Mouse (Mus musculus): ENCODE measurements around the gene Pacs1. TPM values are rescaled to one million over a fixed set of nuclear protein-coding genes. Genes with fewer than 3 reads are reported as not detected.

Pacs1 gene
- polyA plus RNA-seq, 2 experiments, result 8.2 to 8.3 TPM

DNA sequence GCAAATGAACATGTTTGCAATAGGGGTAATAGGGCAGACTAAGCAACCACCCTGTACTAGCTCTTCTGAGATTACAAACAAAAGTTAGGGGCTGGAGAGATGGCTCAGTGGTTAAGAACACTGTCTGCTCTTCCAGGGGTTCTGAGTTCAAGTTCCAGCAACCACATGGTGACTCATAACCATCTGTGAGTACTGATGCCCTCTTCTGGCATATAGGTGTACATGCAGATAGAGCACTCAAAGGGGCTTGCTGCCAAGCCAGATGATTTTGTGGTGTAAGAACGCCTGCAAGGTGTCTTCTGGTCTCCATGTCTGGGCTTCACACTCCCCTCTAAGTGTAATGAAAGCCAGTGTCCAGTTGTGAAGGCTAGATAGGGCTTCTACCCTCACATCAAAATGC lies 143.1 kb downstream of the Pacs1 start:
- Histone ChIP-seq H3K4me1 (replicated peaks; ENCODE audit: control insufficient read depth in 2 of 2, insufficient read depth in 2 of 2, low read length in 1 of 2) (no peaks in the 10 kb centered on the region), H3K9ac (replicated peaks) (no peak overlapping the region), H3K4me3 (ENCODE audit: insufficient read depth in 1 of 2, low read depth in 2 of 2, low read length in 2 of 2) (no peak overlapping the region), H3K27ac (no peak overlapping the region), H3K36me3 (replicated peaks; ENCODE audit: control insufficient read depth, insufficient read depth, low read depth) (no peaks in the 10 kb centered on the region), H3K27me3 (ENCODE audit: control insufficient read depth, insufficient read depth, low read length) (no peaks in the 10 kb centered on the region), H3K4me2 (ENCODE audit: low read depth) (no peak overlapping the region), H3K9me3 (ENCODE audit: control insufficient read depth, low read length) (no peaks in the 10 kb centered on the region)
- WGBS (ENCODE audit: insufficient replicate concordance), result 36% methylated on average over 1 of the region's 1 CpGs
- ATAC-seq (ENCODE audit: insufficient read depth) (no peak), DNase-seq (ENCODE audit: low read depth in 3 of 3, low spot score in 3 of 3) (no peak)
- no peak for TF ChIP-seq EP300 (IDR thresholded peaks at IDR 0.05; ENCODE audit: low read depth)
- peak; percentile 47 for TF ChIP-seq CTCF (IDR thresholded peaks at IDR 0.05; ENCODE audit: low read depth)

DNA sequence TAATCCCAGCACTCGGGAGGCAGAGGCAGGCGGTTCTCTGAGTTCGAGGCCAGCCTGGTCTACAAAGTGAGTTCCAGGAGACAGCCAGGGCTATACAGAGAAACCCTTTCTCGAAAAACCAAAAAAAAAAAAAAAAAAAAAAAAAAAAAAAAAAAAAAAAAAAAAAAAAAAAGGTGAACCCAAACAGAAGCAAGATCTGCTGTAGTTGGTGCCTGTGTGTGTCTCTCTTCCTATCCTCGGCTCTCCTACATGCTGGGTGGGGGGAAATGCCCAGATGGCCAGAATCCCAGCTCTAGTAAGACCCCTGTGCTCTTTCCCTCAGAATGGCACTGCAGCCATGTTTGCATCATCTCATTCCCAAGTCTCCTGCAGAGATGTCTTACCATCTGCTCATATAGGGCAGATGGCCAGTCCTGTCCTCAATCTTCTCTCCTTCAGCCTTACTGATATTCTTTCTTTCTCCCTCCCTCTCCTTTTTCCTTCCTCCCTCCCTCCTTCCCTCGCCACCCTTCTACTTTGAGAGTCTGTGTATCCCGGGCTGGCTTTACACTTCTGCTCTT lies 148.8 kb downstream of the Pacs1 start:
- H3K4me1 ChIP-seq (replicated peaks; ENCODE audit: control insufficient read depth in 2 of 2, insufficient read depth in 2 of 2, low read length in 1 of 2), result no peaks in the 10 kb centered on the region
- DNase-seq (ENCODE audit: low read depth in 3 of 3, low spot score in 3 of 3) (no peak), ATAC-seq (ENCODE audit: insufficient read depth) (no peak)
- H3K27me3 ChIP-seq (ENCODE audit: control insufficient read depth, insufficient read depth, low read length), result no peaks in the 10 kb centered on the region
- no peaks in the 10 kb centered on the region for H3K36me3 ChIP-seq (replicated peaks; ENCODE audit: control insufficient read depth, insufficient read depth, low read depth)
- H3K9ac ChIP-seq (replicated peaks), result no peak overlapping the region
- H3K9me3 ChIP-seq (ENCODE audit: control insufficient read depth, low read length), result no peaks in the 10 kb centered on the region
- 45% methylated on average over 7 of the region's 7 CpGs for WGBS (ENCODE audit: insufficient replicate concordance)
- no peak overlapping the region for H3K27ac ChIP-seq
- no peak for TF ChIP-seq CTCF (IDR thresholded peaks at IDR 0.05; ENCODE audit: low read depth)
- no peak for TF ChIP-seq EP300 (IDR thresholded peaks at IDR 0.05; ENCODE audit: low read depth)
- H3K4me3 ChIP-seq (ENCODE audit: insufficient read depth in 1 of 2, low read depth in 2 of 2, low read length in 2 of 2), result no peak overlapping the region
- no peak overlapping the region for H3K4me2 ChIP-seq (ENCODE audit: low read depth)

DNA sequence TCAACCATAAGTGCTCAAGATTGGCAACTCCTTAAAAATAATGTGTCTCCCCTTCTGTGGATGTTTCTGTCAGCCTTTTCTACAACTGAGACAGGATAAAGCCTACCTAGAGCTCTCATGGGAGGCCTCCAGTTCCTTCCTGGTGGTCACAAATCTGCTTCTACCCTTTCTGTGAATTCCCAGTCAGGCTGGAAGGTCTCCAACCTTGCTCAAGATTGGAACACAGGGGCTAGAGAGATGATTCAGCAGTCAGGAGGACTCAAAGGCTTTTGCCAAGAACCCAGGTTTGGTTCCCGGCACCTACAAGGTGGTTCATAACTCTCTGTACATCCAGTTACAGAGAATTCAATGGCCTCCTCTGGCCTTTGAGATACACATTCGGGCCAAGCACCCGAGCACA lies 149.7 kb downstream of the Pacs1 start:
- Histone ChIP-seq H3K9ac (replicated peaks) (no peak overlapping the region), H3K36me3 (replicated peaks; ENCODE audit: control insufficient read depth, insufficient read depth, low read depth) (no peaks in the 10 kb centered on the region), H3K27ac (no peak overlapping the region), H3K9me3 (ENCODE audit: control insufficient read depth, low read length) (no peaks in the 10 kb centered on the region), H3K4me2 (ENCODE audit: low read depth) (no peak overlapping the region), H3K4me1 (replicated peaks; ENCODE audit: control insufficient read depth in 2 of 2, insufficient read depth in 2 of 2, low read length in 1 of 2) (no peaks in the 10 kb centered on the region), H3K27me3 (ENCODE audit: control insufficient read depth, insufficient read depth, low read length) (peaks cover 4% of the 10 kb centered on the region), H3K4me3 (ENCODE audit: insufficient read depth in 1 of 2, low read depth in 2 of 2, low read length in 2 of 2) (no peak overlapping the region)
- 44% methylated on average over 3 of the region's 3 CpGs for whole genome bisulfite sequencing (ENCODE audit: insufficient replicate concordance)
- ATAC-seq (ENCODE audit: insufficient read depth), result no peak
- no peak for DNase-seq (ENCODE audit: low read depth in 3 of 3, low spot score in 3 of 3)
- TF ChIP-seq CTCF (IDR thresholded peaks at IDR 0.05; ENCODE audit: low read depth), result no peak
- no peak for TF ChIP-seq EP300 (IDR thresholded peaks at IDR 0.05; ENCODE audit: low read depth)

DNA sequence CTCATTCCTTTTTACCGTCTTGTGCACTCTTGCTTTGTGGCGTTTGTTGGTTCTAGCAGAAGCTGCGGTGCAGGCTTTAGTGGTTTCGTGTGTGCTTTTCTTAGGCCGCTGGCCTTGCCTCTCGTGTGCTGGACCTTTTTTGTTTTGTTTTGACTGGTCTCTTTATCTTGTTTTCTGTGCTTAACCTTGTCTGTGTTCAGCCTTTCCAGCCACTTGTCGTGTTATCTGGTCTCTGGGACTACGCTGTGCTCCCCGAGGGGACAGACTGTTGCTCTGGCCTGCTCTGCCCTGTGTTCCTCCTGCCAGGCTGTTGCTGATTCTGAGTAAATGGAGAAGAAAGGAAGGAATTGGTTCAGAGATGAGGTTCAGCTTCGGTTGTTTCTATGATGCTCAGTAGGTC lies 150.4 kb downstream of the Pacs1 start:
- Histone ChIP-seq H3K4me3 (ENCODE audit: insufficient read depth in 1 of 2, low read depth in 2 of 2, low read length in 2 of 2) (no peak overlapping the region), H3K27ac (no peak overlapping the region), H3K36me3 (replicated peaks; ENCODE audit: control insufficient read depth, insufficient read depth, low read depth) (no peaks in the 10 kb centered on the region), H3K27me3 (ENCODE audit: control insufficient read depth, insufficient read depth, low read length) (peaks cover 6% of the 10 kb centered on the region), H3K4me2 (ENCODE audit: low read depth) (no peak overlapping the region), H3K9ac (replicated peaks) (no peak overlapping the region), H3K4me1 (replicated peaks; ENCODE audit: control insufficient read depth in 2 of 2, insufficient read depth in 2 of 2, low read length in 1 of 2) (no peaks in the 10 kb centered on the region), H3K9me3 (ENCODE audit: control insufficient read depth, low read length) (no peaks in the 10 kb centered on the region)
- TF ChIP-seq EP300 (IDR thresholded peaks at IDR 0.05; ENCODE audit: low read depth) (no peak), CTCF (IDR thresholded peaks at IDR 0.05; ENCODE audit: low read depth) (no peak)
- WGBS (ENCODE audit: insufficient replicate concordance), result 57% methylated on average over 10 of the region's 10 CpGs
- DNase-seq (ENCODE audit: low read depth in 3 of 3, low spot score in 3 of 3) (no peak), ATAC-seq (ENCODE audit: insufficient read depth) (no peak)

DNA sequence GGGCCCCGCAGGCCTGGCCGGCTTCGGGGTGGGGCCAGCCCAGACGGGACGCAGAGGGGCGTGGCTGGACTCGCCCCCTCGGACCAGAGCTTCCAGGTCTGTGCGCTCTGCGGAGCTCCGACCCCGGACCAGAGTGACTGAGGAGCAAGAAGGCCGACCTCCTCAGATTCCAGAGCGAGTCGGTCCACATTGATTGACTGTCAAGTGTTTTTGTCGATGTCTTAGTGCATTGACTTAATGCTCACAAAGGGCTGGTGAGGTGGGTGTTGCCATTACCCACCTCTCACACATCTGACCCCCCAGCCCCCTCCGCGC lies 154.6 kb downstream of the Pacs1 start, which contains the start of gene Klc2:
Gene Klc2 (minus strand): TSS at position 177 of the 315 bp plus-strand sequence.
- Histone ChIP-seq H3K9ac (replicated peaks) (peak within 1 kb of the TSS; percentile 75), H3K4me3 (ENCODE audit: insufficient read depth in 1 of 2, low read depth in 2 of 2, low read length in 2 of 2) (peak within 1 kb of the TSS; percentile 65 to 82), H3K27me3 (ENCODE audit: control insufficient read depth, insufficient read depth, low read length) (peaks cover 6% of the 10 kb centered on the region), H3K36me3 (replicated peaks; ENCODE audit: control insufficient read depth, insufficient read depth, low read depth) (no peaks in the 10 kb centered on the region), H3K4me2 (ENCODE audit: low read depth) (peak within 1 kb of the TSS; percentile 98), H3K27ac (no peak within 1 kb of the TSS), H3K4me1 (replicated peaks; ENCODE audit: control insufficient read depth in 2 of 2, insufficient read depth in 2 of 2, low read length in 1 of 2) (no peaks in the 10 kb centered on the region), H3K9me3 (ENCODE audit: control insufficient read depth, low read length) (no peaks in the 10 kb centered on the region)
- ATAC-seq (ENCODE audit: insufficient read depth) (no peak), DNase-seq (ENCODE audit: low read depth in 3 of 3, low spot score in 3 of 3) (no peak)
- WGBS (ENCODE audit: insufficient replicate concordance), result 3% methylated on average over 18 of the region's 18 CpGs
- TF ChIP-seq CTCF (IDR thresholded peaks at IDR 0.05; ENCODE audit: low read depth), result no peak
- TF ChIP-seq EP300 (IDR thresholded peaks at IDR 0.05; ENCODE audit: low read depth), result no peak

Data from liver, embryonic 14.5 days (tissue).